Mouse (Mus musculus) splenic B cell, adult 2 months (primary cell): ENCODE data around the gene Gm49416.
A peak's percentile ranks its signal among the peaks of the same experiment; 100 is the strongest.

Experiments used
- DNase-seq: peaks from one replicate; pipeline ENCODE4 v3.0.0-alpha.2; 2011; ENCODE audit warnings: low read depth, low spot score
- H3K27me3 ChIP-seq: 2 replicates; pipeline ENCODE4 v1.6.1; 2012; ENCODE audit warnings: mild to moderate bottlenecking, low read length, moderate library complexity, mixed read lengths; ENCODE audit not compliant: control insufficient read depth, poor library complexity, insufficient read depth, severe bottlenecking
- H3K36me3 ChIP-seq: 2 replicates; pipeline ENCODE4 v1.6.1; 2012; ENCODE audit warnings: mild to moderate bottlenecking, low read length, moderate library complexity, mixed read lengths; ENCODE audit not compliant: control insufficient read depth, poor library complexity, insufficient read depth, severe bottlenecking

The Gm49416 gene

GRCm38 (mm10) chr19:8888511-8889385 lies at the start of gene Gm49416, which contains the start of gene 1810009A15Rik:
Gm49416 (plus strand) TSS chr19:8888926.
1810009A15Rik (plus strand) TSS chr19:8888853.
- H3K36me3 ChIP-seq = 0 out of 2 replicates have a peak, but pooled peaks cover 2% of the 10 kb centered on the region
- DNase-seq = peak; percentile 96
- H3K27me3 ChIP-seq = no peaks in the 10 kb centered on the region

GRCm38 (mm10) chr19:8839103-8839907 lies 49.4 kb upstream of the Gm49416 start, which contains the start of gene Gng3:
Gng3 (minus strand) TSS chr19:8839194.
- Histone ChIP-seq H3K36me3 (peaks cover 5% of the 10 kb centered on the region; the same call in 1 of the 2 replicates), H3K27me3 (no peaks in the 10 kb centered on the region)
- no peak for DNase-seq

GRCm38 (mm10) chr19:8839908-8840791 lies 48.6 kb upstream of the Gm49416 start:
- Histone ChIP-seq H3K27me3 (no peaks in the 10 kb centered on the region), H3K36me3 (0 out of 2 replicates have a peak, but pooled peaks cover 2% of the 10 kb centered on the region)
- peak; percentile 65 for DNase-seq

- DNase-seq = no peak
- Histone ChIP-seq H3K36me3 (0 out of 2 replicates have a peak, but pooled peaks cover 2% of the 10 kb centered on the region), H3K27me3 (no peaks in the 10 kb centered on the region)
Measured at GRCm38 (mm10) chr19:8841012-8841411, 47.7 kb upstream of the Gm49416 start.

GRCm38 (mm10) chr19:8842961-8843360 lies 45.8 kb upstream of the Gm49416 start:
- Histone ChIP-seq H3K27me3 (no peaks in the 10 kb centered on the region), H3K36me3 (peaks cover 2% of the 10 kb centered on the region; the same call in 1 of the 2 replicates)
- no peak for DNase-seq

- peak; percentile 86 for DNase-seq
- peaks cover 2% of the 10 kb centered on the region for H3K36me3 ChIP-seq
Measured at GRCm38 (mm10) chr19:8844371-8845129, 44.2 kb upstream of the Gm49416 start.

GRCm38 (mm10) chr19:8848356-8848755 lies 40.4 kb upstream of the Gm49416 start:
- no peaks in the 10 kb centered on the region; the same call in none of the 2 replicates for H3K36me3 ChIP-seq
- H3K27me3 ChIP-seq = no peaks in the 10 kb centered on the region
- no peak for DNase-seq

More at GRCm38 (mm10) chr19:8844371-8845129, 44.2 kb upstream of the Gm49416 start:
- no peaks in the 10 kb centered on the region for H3K27me3 ChIP-seq

- DNase-seq = no peak
- Histone ChIP-seq H3K36me3 (no peaks in the 10 kb centered on the region; the same call in none of the 2 replicates), H3K27me3 (no peaks in the 10 kb centered on the region)
Measured at GRCm38 (mm10) chr19:8850402-8850901, 38.3 kb upstream of the Gm49416 start, which contains the start of gene Lrrn4cl. Lrrn4cl (plus strand) TSS chr19:8850768.

- H3K27me3 ChIP-seq = no peaks in the 10 kb centered on the region
- no peak for DNase-seq
Measured at GRCm38 (mm10) chr19:8851639-8852038, 37.1 kb upstream of the Gm49416 start.

GRCm38 (mm10) chr19:8852236-8852928 lies 36.3 kb upstream of the Gm49416 start:
- Histone ChIP-seq H3K36me3 (no peaks in the 10 kb centered on the region; the same call in 1 of the 2 replicates), H3K27me3 (no peaks in the 10 kb centered on the region)
- DNase-seq = no peak

More at GRCm38 (mm10) chr19:8851639-8852038, 37.1 kb upstream of the Gm49416 start:
- H3K36me3 ChIP-seq = no peaks in the 10 kb centered on the region; the same call in none of the 2 replicates

GRCm38 (mm10) chr19:8853117-8853516 lies 35.6 kb upstream of the Gm49416 start:
- no peak for DNase-seq
- Histone ChIP-seq H3K36me3 (no peaks in the 10 kb centered on the region; the same call in 1 of the 2 replicates), H3K27me3 (no peaks in the 10 kb centered on the region)

- no peaks in the 10 kb centered on the region for H3K36me3 ChIP-seq
- peak; percentile 65 for DNase-seq
- H3K27me3 ChIP-seq = no peaks in the 10 kb centered on the region
Measured at GRCm38 (mm10) chr19:8857689-8858088, 31.0 kb upstream of the Gm49416 start.
